Mouse (Mus musculus) T-helper 17 cell (primary cell): ENCODE measurements around the gene S1pr4.

ENCODE experiments used
- in situ Hi-C, 2 experiments: fragments of 300-600 bp; cut with MboI, MseI; formaldehyde crosslinking; loops; 1 replicate in 1 of 2; 2 replicates in 1 of 2; pipeline ENCODE4 v1.15.1; 2025; ENCODE audit warnings: high pct_unique_total_duplicates in 2 of 2

The S1pr4 gene

DNA sequence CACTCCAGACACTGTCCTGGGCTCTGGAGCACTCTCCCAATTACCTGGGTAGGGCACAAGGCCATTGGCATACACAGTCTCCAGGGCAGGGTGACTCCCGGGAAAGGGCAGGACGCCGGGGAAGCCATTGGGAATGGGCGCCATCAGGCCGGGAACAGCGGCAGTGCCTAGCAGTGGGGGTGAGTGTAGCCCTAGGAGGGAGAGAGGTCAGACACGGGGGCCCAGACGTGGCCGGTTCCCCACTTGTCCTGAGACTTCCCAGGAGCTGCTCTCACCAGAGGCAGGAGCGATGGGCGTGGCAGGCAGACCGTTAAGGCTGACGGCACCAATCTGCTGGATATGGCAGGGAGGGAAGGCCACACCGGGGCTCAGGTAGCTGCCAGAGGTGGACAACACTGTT lies 33.1 kb downstream of the S1pr4 start:
- in situ Hi-C loops, result no loop called here

- in situ Hi-C loops, result no loop called here
Observed at GRCm38 (mm10) chr10:81466066-81466465, 33.9 kb downstream of the S1pr4 start.

DNA sequence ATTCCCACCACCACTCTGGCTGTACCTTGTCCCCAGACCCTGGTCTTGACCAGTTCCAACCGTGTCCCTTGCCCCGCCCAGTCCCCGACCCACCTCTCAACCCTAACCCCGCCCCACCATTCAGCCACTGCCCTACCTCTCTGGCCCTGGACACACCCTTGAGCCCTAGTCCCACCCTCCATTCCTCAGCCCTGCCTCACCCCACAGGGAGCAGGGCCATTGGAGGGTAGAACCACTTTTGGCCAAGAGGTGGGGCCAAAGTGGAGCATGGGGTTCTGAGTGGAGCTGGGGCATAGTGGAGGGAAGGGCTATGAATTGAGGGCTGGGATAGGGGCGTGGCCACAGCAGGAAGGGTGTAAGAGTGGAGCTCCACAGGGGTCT lies 34.7 kb downstream of the S1pr4 start:
- in situ Hi-C loops, result no loop called here

DNA sequence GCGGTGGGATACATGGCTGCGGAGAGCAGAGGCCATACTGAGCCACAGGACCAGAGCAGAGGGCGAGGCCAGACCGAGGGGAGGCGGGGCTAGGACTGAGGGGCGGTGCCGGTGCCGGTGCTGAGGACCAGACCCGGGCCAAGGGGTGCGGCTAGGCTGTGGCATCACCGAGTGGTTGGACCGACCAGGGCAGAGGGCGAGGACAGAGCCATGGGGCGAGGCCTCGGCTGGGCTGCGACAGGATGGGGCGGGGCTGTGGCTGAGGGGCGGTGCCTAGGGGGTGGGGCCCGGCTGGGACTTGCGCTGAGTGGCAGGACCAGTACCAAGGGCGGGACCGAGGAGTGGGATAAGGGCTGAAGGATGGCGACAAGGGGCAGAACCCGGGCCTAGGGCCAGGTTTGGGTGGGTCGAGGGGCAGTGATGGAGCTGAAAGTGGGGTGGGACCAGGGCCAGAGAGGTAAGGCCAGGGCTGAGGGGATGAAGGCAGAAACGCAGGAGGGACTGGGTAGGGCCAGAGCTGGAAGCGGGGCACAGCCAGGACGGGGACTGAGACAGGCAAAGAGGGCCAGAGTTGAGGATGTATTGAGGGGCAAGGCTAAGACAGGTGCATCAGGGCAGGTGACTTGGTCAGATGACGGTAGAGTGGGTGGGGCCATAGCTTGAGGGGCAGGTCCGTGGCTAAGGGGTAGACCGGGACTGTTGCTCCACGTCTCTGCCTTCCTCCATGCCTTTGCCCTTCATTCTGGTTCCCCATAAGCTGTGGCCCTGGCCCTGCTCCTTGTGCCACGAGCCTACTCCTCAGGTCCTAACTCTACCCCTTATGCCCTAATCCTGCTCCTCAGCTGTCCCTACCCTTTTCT lies 35.3 kb downstream of the S1pr4 start:
- in situ Hi-C loops, result no loop called here

DNA sequence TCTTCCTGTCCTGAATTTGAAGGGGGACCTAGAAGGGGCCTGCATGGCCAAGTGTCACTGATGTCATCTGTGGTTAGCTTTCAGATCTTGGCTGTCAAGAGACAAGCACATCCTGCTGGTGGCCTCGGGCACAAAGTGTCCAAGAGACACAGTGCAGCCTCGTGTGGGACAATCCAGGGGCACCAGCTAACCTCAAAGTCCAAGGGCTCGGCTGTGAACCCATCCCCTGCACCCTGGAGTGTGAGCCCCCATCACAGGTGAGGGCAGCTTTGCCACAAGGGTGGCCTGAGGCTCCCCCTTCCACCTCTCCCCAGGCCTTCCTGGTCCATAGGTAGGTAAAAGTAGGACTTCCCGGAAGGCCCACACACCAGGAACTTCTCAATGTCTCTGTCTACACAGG lies 36.4 kb downstream of the S1pr4 start:
- in situ Hi-C loops, result no loop called here

GRCm38 (mm10) chr10:81462917-81463316 lies 37.0 kb downstream of the S1pr4 start:
- in situ Hi-C loops, result no loop called here

- in situ Hi-C loops, result no loop called here
Observed at GRCm38 (mm10) chr10:81462415-81462804, 37.5 kb downstream of the S1pr4 start.

GRCm38 (mm10) chr10:81461673-81462414 lies 38.1 kb downstream of the S1pr4 start:
- in situ Hi-C loops, result no loop called here

DNA sequence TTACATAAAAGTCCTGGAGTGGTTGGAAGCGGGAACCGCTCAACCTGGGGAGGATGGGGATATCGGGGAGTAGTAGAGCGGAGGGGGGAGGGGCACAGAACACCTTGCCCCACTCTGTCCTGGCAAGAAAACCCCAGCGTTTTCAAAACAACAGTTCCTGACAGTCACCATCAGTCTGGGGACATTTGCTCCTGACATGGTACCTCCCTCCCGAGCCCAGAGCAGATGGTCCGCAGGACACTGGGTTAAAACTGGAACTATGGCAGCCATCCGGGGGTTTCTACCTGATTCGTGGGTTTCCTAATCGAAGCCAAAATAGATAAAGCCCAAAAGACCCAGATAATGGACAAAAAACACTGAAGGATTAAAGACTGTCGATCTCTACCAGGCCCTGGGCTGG lies 39.0 kb downstream of the S1pr4 start:
- in situ Hi-C loops, result no loop called here

DNA sequence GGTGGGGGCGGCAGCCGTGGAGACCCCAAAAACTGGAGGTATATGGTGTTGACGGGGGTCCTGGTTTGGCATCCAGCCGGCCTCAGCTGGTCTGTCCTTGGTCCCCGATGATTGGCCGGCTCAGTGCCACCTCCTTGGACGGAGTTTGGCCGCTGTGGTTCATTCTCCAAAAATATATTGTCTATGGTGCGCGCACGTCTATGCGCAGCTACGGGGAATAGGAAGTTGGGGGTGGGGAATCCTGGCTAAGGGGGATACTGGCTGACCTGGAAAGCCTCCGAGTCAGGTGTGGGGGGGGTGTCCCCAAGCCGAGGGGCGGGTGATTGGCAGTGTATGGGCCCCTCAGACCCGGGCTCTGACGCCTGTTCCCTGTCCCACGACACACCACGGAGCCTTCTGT lies 39.5 kb downstream of the S1pr4 start:
- in situ Hi-C loops, result no loop called here

DNA sequence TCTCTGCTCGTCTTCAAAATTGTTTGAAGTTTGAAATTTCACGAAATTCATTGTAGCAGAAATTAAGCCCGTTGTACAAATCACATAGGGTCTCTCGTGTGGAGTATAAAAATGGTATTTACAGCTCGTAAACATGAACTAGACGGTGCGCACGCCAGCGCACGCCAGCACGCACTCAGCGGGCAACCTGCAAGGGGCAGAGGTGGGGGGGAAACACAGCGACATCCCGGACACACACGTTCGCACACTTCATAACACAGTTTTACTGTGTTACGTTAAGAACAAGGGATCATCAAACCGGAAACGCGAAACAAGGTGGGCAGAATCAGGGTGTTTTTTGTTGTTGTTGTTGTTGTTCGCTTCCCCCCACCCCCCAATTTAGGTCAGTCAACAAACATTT lies 40.5 kb downstream of the S1pr4 start:
- in situ Hi-C loops, result no loop called here

DNA sequence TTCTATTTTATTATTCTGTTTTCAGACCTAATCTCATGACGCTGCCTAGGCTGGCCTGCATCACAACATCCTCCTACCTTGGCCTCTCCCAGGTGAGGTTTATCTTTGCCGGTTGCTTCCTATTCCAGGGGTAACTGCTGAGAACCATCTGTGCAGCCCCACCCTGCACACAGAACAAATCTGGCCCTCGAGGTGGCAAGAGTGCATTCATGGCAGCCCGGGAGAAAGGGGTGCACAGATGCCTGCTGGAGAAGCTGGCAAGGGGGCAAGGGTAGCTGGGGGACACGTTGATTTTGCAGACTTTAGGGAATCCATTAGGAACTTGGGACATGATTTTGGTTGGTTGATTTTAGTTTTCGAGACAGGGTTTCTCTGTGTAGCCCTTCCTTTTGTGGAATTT lies 41.7 kb downstream of the S1pr4 start:
- in situ Hi-C loops, result no loop called here

- in situ Hi-C loops, result no loop called here
Observed at GRCm38 (mm10) chr10:81457624-81458023, 42.3 kb downstream of the S1pr4 start.

GRCm38 (mm10) chr10:81456983-81457563 lies 42.9 kb downstream of the S1pr4 start:
- in situ Hi-C loops, result no loop called here

DNA sequence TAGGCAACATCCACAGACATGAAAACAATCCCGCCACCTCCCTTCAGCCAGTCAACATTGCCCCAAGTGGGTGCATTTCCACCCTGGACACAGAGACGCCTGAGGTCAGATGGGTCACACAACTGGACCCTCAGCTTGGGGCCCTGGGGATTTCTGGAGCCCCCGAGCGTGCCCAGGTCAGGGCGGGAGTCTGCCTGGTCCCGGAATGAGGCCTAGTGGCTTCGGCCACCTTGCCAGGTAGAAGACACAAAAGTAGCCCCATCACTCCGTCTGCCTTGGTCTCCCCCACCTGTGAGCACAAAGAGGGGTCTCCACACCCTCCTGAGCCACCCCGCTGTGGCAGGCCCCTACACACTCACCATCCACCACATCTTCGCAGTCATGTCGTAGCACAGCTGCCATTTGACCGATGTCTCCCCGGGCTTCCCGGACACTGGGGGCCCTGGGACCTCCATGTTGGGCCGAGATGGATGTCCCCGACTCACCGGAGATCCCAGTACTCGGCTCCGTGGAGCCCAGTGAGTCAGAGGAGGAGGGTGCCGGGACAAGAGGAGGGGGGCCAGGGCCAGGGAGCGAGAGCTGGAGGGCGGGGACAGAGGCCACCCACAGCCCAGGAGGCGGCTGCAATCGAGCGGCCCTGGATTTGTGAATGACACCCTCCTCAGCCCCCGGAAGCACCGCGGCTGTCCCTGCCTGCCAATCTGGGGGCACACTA lies 44.6 kb downstream of the S1pr4 start, which contains the start of gene Nfic:
Gene Nfic (minus strand): TSS at position 455 of the 715 bp plus-strand sequence.
- in situ Hi-C loops, result no loop called here

DNA sequence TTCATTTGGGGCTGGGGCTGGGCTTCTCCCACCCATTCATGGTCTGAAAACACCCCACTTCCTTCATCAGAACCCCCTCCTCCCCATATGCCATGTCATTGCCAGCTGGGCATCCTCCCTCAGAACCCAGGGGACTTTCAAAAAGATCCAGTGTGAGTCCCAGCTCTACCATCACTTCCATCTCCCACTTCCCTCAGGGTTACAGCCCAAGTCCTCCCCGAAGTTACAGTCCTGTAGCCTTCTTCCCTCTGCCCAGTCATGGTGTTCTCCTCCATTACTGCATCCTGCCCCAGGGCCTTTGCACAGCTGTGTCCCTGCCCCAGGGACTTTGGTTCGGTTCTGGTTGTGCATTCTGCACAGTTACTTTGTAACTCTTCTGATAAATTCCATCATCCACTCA lies 45.8 kb downstream of the S1pr4 start:
- in situ Hi-C loops, result loop anchor here in 1 of 2 experiments (5.0 kb wide), 1 partner anchor 62 kb away; the partner anchor contains the start of gene Smim24

GRCm38 (mm10) chr10:81452947-81453288 lies 47.0 kb downstream of the S1pr4 start:
- in situ Hi-C loops, result loop anchor here in 1 of 2 experiments (5.0 kb wide), 1 partner anchor 61 kb away; the partner anchor contains the start of gene Smim24

- in situ Hi-C loops, result loop anchor here in 1 of 2 experiments (5.0 kb wide), 1 partner anchor 60 kb away; the partner anchor contains the start of gene Smim24
Observed at GRCm38 (mm10) chr10:81452237-81452946, 47.5 kb downstream of the S1pr4 start.

- in situ Hi-C loops, result loop anchor here in 1 of 2 experiments (5.0 kb wide), 1 partner anchor 59 kb away; the partner anchor contains the start of gene Smim24
Observed at GRCm38 (mm10) chr10:81451365-81451745, 48.6 kb downstream of the S1pr4 start.

GRCm38 (mm10) chr10:81450641-81451364 lies 49.1 kb downstream of the S1pr4 start:
- in situ Hi-C loops, result loop anchor here in 1 of 2 experiments (5.0 kb wide), 1 partner anchor 59 kb away; the partner anchor contains the start of gene Smim24
